Mouse (Mus musculus) adrenal gland, postnatal 36 days (tissue): ENCODE data around the gene Gjb2. TPM values are rescaled to one million over a fixed set of nuclear protein-coding genes. Genes with fewer than 3 reads are reported as not detected.
A peak's percentile ranks its signal among the peaks of the same experiment; 100 is the strongest.

Experiments used
- DNase-seq, 2 experiments: peaks; one replicate each; pipeline ENCODE4 v3.0.0; 2021; ENCODE audit warnings: mixed read lengths in 1 of 2
- long read RNA-seq, 2 experiments: library from polyadenylated mRNA; stranded (forward); transcript quantifications; one replicate each; pipeline ENCODE4 v2.0.0; 2021; ENCODE audit warnings: borderline sequencing depth in 2 of 2
- total RNA-seq, 2 experiments: library from RNA; stranded (reverse); gene quantifications; 2 replicates each; pipeline ENCODE4 v1.2.3; 2021

Gene Gjb2
- total RNA-seq = 10 to 100 TPM in 1 of 2 experiments, 1 to 10 TPM in 1; 1.1 to 15.2 TPM
- long read RNA-seq, experiment 1, transcript Gjb2-201 (2 exons, 2,406 nt) = major isoform, 6 of 6 reads
- long read RNA-seq, experiment 1, partial matches to known transcripts = 0 of 6 reads
- long read RNA-seq, experiment 1, other reads (novel, unspliced or antisense) = 0 of 6 reads
- long read RNA-seq, experiment 2 = 0 reads

GRCm38 (mm10) chr14:57104106-57105023 lies at the start of gene Gjb2:
TSS of gene Gjb2 (minus strand) at chr14:57104702.
- peak; percentile 66 to 67 for DNase-seq

GRCm38 (mm10) chr14:57145741-57146140 lies 41.2 kb upstream of the Gjb2 start:
- DNase-seq = no peak

GRCm38 (mm10) chr14:57135265-57135664 lies 30.8 kb upstream of the Gjb2 start:
- DNase-seq = no peak

GRCm38 (mm10) chr14:57133161-57133661 lies 28.7 kb upstream of the Gjb2 start, which contains the start of gene Gjb6:
TSS of gene Gjb6 (minus strand) at chr14:57133611.
- DNase-seq = no peak

- no peak for DNase-seq
Measured at GRCm38 (mm10) chr14:57127383-57127782, 22.9 kb upstream of the Gjb2 start.

- DNase-seq = no peak
Measured at GRCm38 (mm10) chr14:57122295-57122694, 17.8 kb upstream of the Gjb2 start.

- no peak for DNase-seq
Measured at GRCm38 (mm10) chr14:57115823-57116544, 11.5 kb upstream of the Gjb2 start, which contains the start of gene Gm4491. TSS of gene Gm4491 (minus strand) at chr14:57115883.

- DNase-seq = peak; percentile 8 to 45
Measured at GRCm38 (mm10) chr14:57109194-57109593, 4.7 kb upstream of the Gjb2 start.

- peak; percentile 48 to 49 for DNase-seq
Measured at GRCm38 (mm10) chr14:57107916-57108315, 3.4 kb upstream of the Gjb2 start.

- DNase-seq = no peak
Measured at GRCm38 (mm10) chr14:57107091-57107490, 2.6 kb upstream of the Gjb2 start.

GRCm38 (mm10) chr14:57105721-57106120 lies 1.2 kb upstream of the Gjb2 start:
- no peak for DNase-seq

GRCm38 (mm10) chr14:57105111-57105510 lies 609 bp upstream of the Gjb2 start:
- no peak for DNase-seq

- peak; percentile 43 to 44 for DNase-seq
Measured at GRCm38 (mm10) chr14:57103711-57104105, 794 bp downstream of the Gjb2 start.

- DNase-seq = no peak
Measured at GRCm38 (mm10) chr14:57103121-57103520, 1.4 kb downstream of the Gjb2 start.

GRCm38 (mm10) chr14:57101623-57102022 lies 2.9 kb downstream of the Gjb2 start:
- no peak for DNase-seq

GRCm38 (mm10) chr14:57095855-57096254 lies 8.6 kb downstream of the Gjb2 start:
- DNase-seq = no peak

GRCm38 (mm10) chr14:57093029-57093428 lies 11.5 kb downstream of the Gjb2 start:
- DNase-seq = peak; percentile 65 to 71

- DNase-seq = no peak
Measured at GRCm38 (mm10) chr14:57090001-57090400, 14.5 kb downstream of the Gjb2 start.

- DNase-seq = no peak
Measured at GRCm38 (mm10) chr14:57089107-57089506, 15.4 kb downstream of the Gjb2 start.

- no peak for DNase-seq
Measured at GRCm38 (mm10) chr14:57084180-57084668, 20.3 kb downstream of the Gjb2 start.

- DNase-seq = no peak
Measured at GRCm38 (mm10) chr14:57082863-57083262, 21.6 kb downstream of the Gjb2 start.

GRCm38 (mm10) chr14:57075537-57075936 lies 29.0 kb downstream of the Gjb2 start:
- no peak for DNase-seq
